9 mouse cellular contexts compared by ENCODE assay signal in genomic region chr2:165321381-165321888, GRCm38 (mm10). TPM values are rescaled to one million over a fixed set of nuclear protein-coding genes. Genes with fewer than 3 reads are reported as not detected.
DNase-seq lines count a peak whose midpoint lies in the region; ATAC-seq and TF ChIP-seq lines count a peak whose summit lies in the region.
"Had no signal": no experiment of that assay in that cellular context is flagged by ENCODE, and none has a peak within 500 bp of the region (broad histone marks: within the 10 kb centered on the region; RNA-seq: fewer than 3 reads in every experiment).

No protein-coding gene starts in this region.

- DNase-seq in layer of hippocampus, postnatal 14 days (ENCODE audit: low spot score in 2 of 2), result peak; percentile 44 to 64
- no peak for DNase-seq in layer of hippocampus, adult 9-10 months (ENCODE audit: low spot score)
- DNase-seq in cerebellum, adult 11-12 months, result peak; percentile 83
- peak; percentile 55 for DNase-seq in liver, postnatal 0 days
- no peak for DNase-seq in left cerebral cortex, adult 18-20 months (ENCODE audit: low spot score in 2 of 2)

- peak overlapping the region; percentile 50 for H3K27ac ChIP-seq in heart, embryonic 12.5 days (ENCODE audit: poor library complexity, severe bottlenecking)
- H3K27ac ChIP-seq in liver, postnatal 0 days (ENCODE audit: low read depth), result peak overlapping the region; percentile 88
- peak overlapping the region; percentile 39 for H3K27ac ChIP-seq in neural tube, embryonic 15.5 days (replicated peaks)

- no peak for TF ChIP-seq EP300 in liver, postnatal 0 days (IDR thresholded peaks at IDR 0.05; ENCODE audit: low read depth)

- no peaks in the 10 kb centered on the region for H3K27me3 ChIP-seq in heart, embryonic 12.5 days (replicated peaks)
- H3K27me3 ChIP-seq in liver, postnatal 0 days (ENCODE audit: insufficient read depth, low read length), result no peaks in the 10 kb centered on the region
- no peaks in the 10 kb centered on the region for H3K27me3 ChIP-seq in neural tube, embryonic 15.5 days (replicated peaks)

- H3K36me3 ChIP-seq in heart, embryonic 12.5 days, result no peaks in the 10 kb centered on the region
- no peaks in the 10 kb centered on the region for H3K36me3 ChIP-seq in liver, postnatal 0 days (replicated peaks; ENCODE audit: insufficient read depth, low read length)
- H3K36me3 ChIP-seq in neural tube, embryonic 15.5 days, result no peaks in the 10 kb centered on the region

- peak overlapping the region; percentile 39 for H3K4me2 ChIP-seq in heart, embryonic 12.5 days
- H3K4me2 ChIP-seq in liver, postnatal 0 days (ENCODE audit: low read depth, low read length), result peak overlapping the region; percentile 62
- peak overlapping the region; percentile 8; the same call in 1 of the 2 replicates for H3K4me2 ChIP-seq in neural tube, embryonic 15.5 days

- ATAC-seq in heart, embryonic 12.5 days (ENCODE audit: insufficient number of reproducible peaks, low FRiP score), result no peak
- no peak for ATAC-seq in liver, postnatal 0 days
- no peak for ATAC-seq in neural tube, embryonic 15.5 days (ENCODE audit: low FRiP score)
- ATAC-seq in frontal cortex, adult (ENCODE audit: low TSS enrichment), result no peak

- 69% methylated on average over 8 of the region's 8 CpGs for WGBS in heart, embryonic 12.5 days
- WGBS in liver, postnatal 0 days (ENCODE audit: insufficient replicate concordance), result 63% methylated on average over 8 of the region's 8 CpGs
- 57% methylated on average over 8 of the region's 8 CpGs for WGBS in neural tube, embryonic 15.5 days

- TF ChIP-seq CTCF in liver, postnatal 0 days (IDR thresholded peaks at IDR 0.05; ENCODE audit: low read depth), result peak; percentile 38

- H3K9ac ChIP-seq in heart, embryonic 12.5 days, result no peak overlapping the region
- H3K9ac ChIP-seq in liver, postnatal 0 days (replicated peaks), result no peak overlapping the region
- H3K9ac ChIP-seq in neural tube, embryonic 15.5 days (replicated peaks), result no peak overlapping the region

- peaks cover 82% of the 10 kb centered on the region for H3K4me1 ChIP-seq in heart, embryonic 12.5 days (replicated peaks)
- peaks cover 79% of the 10 kb centered on the region for H3K4me1 ChIP-seq in liver, postnatal 0 days (ENCODE audit: insufficient read depth)
- H3K4me1 ChIP-seq in neural tube, embryonic 15.5 days, result peaks cover 90% of the 10 kb centered on the region

- H3K4me3 ChIP-seq in heart, embryonic 12.5 days, result no peak overlapping the region
- H3K4me3 ChIP-seq in liver, postnatal 0 days (ENCODE audit: low read depth, low read length), result no peak overlapping the region
- H3K4me3 ChIP-seq in neural tube, embryonic 15.5 days (replicated peaks), result no peak overlapping the region

- H3K9me3 ChIP-seq in heart, embryonic 12.5 days (replicated peaks), result no peaks in the 10 kb centered on the region
- H3K9me3 ChIP-seq in liver, postnatal 0 days (ENCODE audit: low read length), result no peaks in the 10 kb centered on the region
- no peaks in the 10 kb centered on the region for H3K9me3 ChIP-seq in neural tube, embryonic 15.5 days (replicated peaks)

RNA-seq across cellular contexts. Expression of gene Elmo2, which starts 4.8 kb away (rescaled TPM):
- total RNA-seq in layer of hippocampus, postnatal 14 days (2021), result 100 to 1,000 TPM; 158 to 172 TPM
- polyA plus RNA-seq in heart, embryonic 12.5 days (2016; fragmentation: Nextera tagmentation; extraction: Ambion mirVana), result 47.1 TPM in 2 replicates
- polyA plus RNA-seq in liver, postnatal 0 days (2015; fragmentation: Nextera tagmentation; extraction: Ambion mirVana), result 11.0 and 12.3 TPM in 2 replicates
- polyA plus RNA-seq in neural tube, embryonic 15.5 days (2015; fragmentation: Nextera tagmentation; extraction: Ambion mirVana), result 85.1 and 89.1 TPM in 2 replicates
- total RNA-seq in left cerebral cortex, adult 18-20 months (2021), result 100 to 1,000 TPM; 145 to 166 TPM

RNA-seq across cellular contexts. Expression of gene Slc35c2, which starts 33.8 kb away (rescaled TPM):
- total RNA-seq in layer of hippocampus, postnatal 14 days (2021), result 10 to 100 TPM; 76.0 to 81.1 TPM
- 39.7 and 40.6 TPM in 2 replicates for polyA plus RNA-seq in heart, embryonic 12.5 days (2016; fragmentation: Nextera tagmentation; extraction: Ambion mirVana)
- polyA plus RNA-seq in liver, postnatal 0 days (2015; fragmentation: Nextera tagmentation; extraction: Ambion mirVana), result 29.3 and 30.5 TPM in 2 replicates
- polyA plus RNA-seq in neural tube, embryonic 15.5 days (2015; fragmentation: Nextera tagmentation; extraction: Ambion mirVana), result 65.6 and 68.3 TPM in 2 replicates
- 10 to 100 TPM; 58.2 to 60.6 TPM for total RNA-seq in left cerebral cortex, adult 18-20 months (2021)

RNA-seq across cellular contexts. Expression of gene Zfp663, which starts 47.1 kb away (rescaled TPM):
- total RNA-seq in layer of hippocampus, postnatal 14 days (2021), result 1 to 10 TPM; 1.2 to 1.3 TPM
- polyA plus RNA-seq in heart, embryonic 12.5 days (2016; fragmentation: Nextera tagmentation; extraction: Ambion mirVana), result 0.08 TPM in 1 of 2 replicates, not detected in the other
- polyA plus RNA-seq in liver, postnatal 0 days (2015; fragmentation: Nextera tagmentation; extraction: Ambion mirVana), result not detected in 2 replicates
- 3.8 and 4.7 TPM in 2 replicates for polyA plus RNA-seq in neural tube, embryonic 15.5 days (2015; fragmentation: Nextera tagmentation; extraction: Ambion mirVana)
- not detected for total RNA-seq in left cerebral cortex, adult 18-20 months (2021)
- total RNA-seq: adrenal gland, postnatal 36 days had no signal

Comparison
In these comparisons a context has a peak if more than half of its experiments do, and no peak if none do; other contexts are left out.
1. DNase-seq: peak in layer of hippocampus, postnatal 14 days (2 of 2), cerebellum, adult 11-12 months (single experiment) and liver, postnatal 0 days (single experiment); none in layer of hippocampus, adult 9-10 months (single experiment) and left cerebral cortex, adult 18-20 months (0 of 2).
2. H3K4me2 ChIP-seq: peak in every context shown above with its lines; median percentile 62 in liver, postnatal 0 days; 39 in heart, embryonic 12.5 days; 8 in neural tube, embryonic 15.5 days.
3. Peak in every context shown above with its lines, with median percentiles within 50 percentile points of each other: H3K27ac ChIP-seq.